Mouse (Mus musculus): ENCODE results near the gene Catsper2. TPM values are rescaled to one million over a fixed set of nuclear protein-coding genes. Genes with fewer than 3 reads are reported as not detected.

The Catsper2 gene
- polyA plus RNA-seq, 1 experiment from 2014 or later, result 3.4 TPM

DNA sequence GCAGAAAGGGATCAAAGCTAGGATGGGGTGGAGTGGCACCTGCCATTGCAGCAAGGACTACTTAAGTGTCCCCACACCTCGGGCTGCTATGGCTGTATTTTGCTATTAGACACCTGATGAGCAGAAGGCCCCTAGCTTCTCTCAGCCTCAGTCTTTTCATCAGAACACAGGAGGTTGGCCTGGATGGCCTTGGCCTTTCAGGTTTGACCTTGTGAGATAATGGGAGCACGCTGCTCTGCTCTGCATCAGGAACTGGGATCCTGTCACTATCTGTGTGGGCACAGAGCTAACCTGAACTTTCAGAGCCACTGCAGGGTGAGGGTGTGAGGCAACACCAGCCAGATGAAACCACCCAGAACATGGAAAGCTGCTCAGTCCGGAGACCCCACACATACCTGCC is 41.3 kb downstream of the Catsper2 start:
- WGBS, result 55% methylated on average over 3 of the region's 3 CpGs
- Histone ChIP-seq H3K36me3 (ENCODE audit: control insufficient read depth, insufficient read depth) (no peaks in the 10 kb centered on the region), H3K27ac (ENCODE audit: low read length) (no peak overlapping the region), H3K4me1 (ENCODE audit: control insufficient read depth, insufficient read depth, low read length) (no peaks in the 10 kb centered on the region), H3K9ac (ENCODE audit: low read length) (no peak overlapping the region), H3K27me3 (ENCODE audit: control insufficient read depth, insufficient read depth, low read length) (no peaks in the 10 kb centered on the region), H3K9me3 (replicated peaks; ENCODE audit: control insufficient read depth, low read length) (no peaks in the 10 kb centered on the region), H3K4me3 (ENCODE audit: low read length) (no peak overlapping the region), H3K4me2 (ENCODE audit: low read depth, low read length) (no peak overlapping the region)
- ATAC-seq (replicated peaks; ENCODE audit: extremely low read depth, insufficient read depth, low FRiP score), result no peak

DNA sequence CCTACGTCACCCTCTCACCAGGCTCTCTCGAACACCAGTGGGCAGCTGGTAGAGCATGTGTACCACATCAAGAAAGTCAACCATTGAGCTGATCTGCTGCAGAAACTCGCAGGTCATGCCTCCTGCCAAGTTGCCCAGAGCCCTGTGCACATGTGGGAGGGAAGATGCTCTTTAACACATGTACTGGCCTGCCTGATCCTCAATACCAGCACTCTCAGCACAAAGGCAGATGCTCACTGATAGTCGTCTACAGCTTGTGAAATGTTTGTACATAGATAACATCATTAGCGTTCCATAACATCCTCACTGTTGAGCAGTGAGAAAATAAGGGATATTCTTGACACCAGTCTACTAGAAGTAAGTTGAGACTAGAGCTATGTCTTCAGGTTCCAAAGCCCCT is 42.7 kb downstream of the Catsper2 start:
- H3K9ac ChIP-seq (ENCODE audit: low read length), result no peak overlapping the region
- H3K36me3 ChIP-seq (ENCODE audit: control insufficient read depth, insufficient read depth), result no peaks in the 10 kb centered on the region
- no peaks in the 10 kb centered on the region for H3K9me3 ChIP-seq (replicated peaks; ENCODE audit: control insufficient read depth, low read length)
- 81% methylated on average over 5 of the region's 5 CpGs for WGBS
- H3K4me3 ChIP-seq (ENCODE audit: low read length), result no peak overlapping the region
- ATAC-seq (replicated peaks; ENCODE audit: extremely low read depth, insufficient read depth, low FRiP score), result no peak
- no peaks in the 10 kb centered on the region for H3K27me3 ChIP-seq (ENCODE audit: control insufficient read depth, insufficient read depth, low read length)
- no peak overlapping the region for H3K4me2 ChIP-seq (ENCODE audit: low read depth, low read length)
- H3K27ac ChIP-seq (ENCODE audit: low read length), result no peak overlapping the region
- no peaks in the 10 kb centered on the region for H3K4me1 ChIP-seq (ENCODE audit: control insufficient read depth, insufficient read depth, low read length)

DNA sequence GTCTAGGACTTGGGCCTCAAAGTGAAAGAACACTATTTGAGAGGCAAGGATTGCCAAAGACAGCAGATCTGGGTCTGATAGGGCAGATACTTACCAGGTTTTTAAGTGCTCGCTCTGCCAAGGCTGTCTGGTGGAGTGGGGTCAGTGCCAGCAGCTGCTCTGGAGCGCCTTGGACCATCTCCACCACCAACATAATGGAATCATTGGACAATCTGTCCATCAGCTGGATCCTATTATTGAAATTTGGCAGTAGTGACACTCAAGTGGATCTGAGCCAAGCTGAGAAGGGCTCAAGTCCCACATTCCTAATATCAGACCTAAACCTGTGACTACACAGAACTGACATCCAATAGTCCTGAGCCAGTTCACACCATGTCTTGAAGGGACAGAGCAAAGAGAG is 44.8 kb downstream of the Catsper2 start:
- no peak for ATAC-seq (replicated peaks; ENCODE audit: extremely low read depth, insufficient read depth, low FRiP score)

DNA sequence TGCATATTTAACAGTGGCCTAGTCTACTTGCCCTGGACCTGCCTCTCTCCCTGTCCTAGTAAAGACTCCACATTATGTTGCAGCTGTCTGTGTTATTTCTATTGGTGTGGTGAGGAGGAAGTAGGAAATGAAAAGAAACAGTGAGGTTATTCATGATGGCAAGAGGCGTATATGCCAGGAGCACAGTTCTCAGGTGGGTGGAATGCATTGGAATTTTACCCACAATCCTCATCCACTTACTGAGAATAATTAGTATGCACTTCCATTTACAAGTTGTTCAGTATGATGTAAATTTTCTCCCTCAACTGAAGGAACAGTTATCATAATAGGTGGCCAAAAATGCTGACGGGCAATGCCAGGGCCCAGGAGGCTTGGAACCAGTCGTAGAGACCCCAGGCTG is 49.9 kb downstream of the Catsper2 start:
- Histone ChIP-seq H3K4me3 (ENCODE audit: low read length) (no peak overlapping the region), H3K27me3 (ENCODE audit: control insufficient read depth, insufficient read depth, low read length) (peaks cover 12% of the 10 kb centered on the region), H3K9me3 (replicated peaks; ENCODE audit: control insufficient read depth, low read length) (no peaks in the 10 kb centered on the region), H3K36me3 (ENCODE audit: control insufficient read depth, insufficient read depth) (no peaks in the 10 kb centered on the region), H3K9ac (ENCODE audit: low read length) (no peak overlapping the region), H3K4me1 (ENCODE audit: control insufficient read depth, insufficient read depth, low read length) (no peaks in the 10 kb centered on the region), H3K4me2 (ENCODE audit: low read depth, low read length) (no peak overlapping the region), H3K27ac (ENCODE audit: low read length) (no peak overlapping the region)
- ATAC-seq (replicated peaks; ENCODE audit: extremely low read depth, insufficient read depth, low FRiP score), result no peak
- WGBS, result 77% methylated on average over 3 of the region's 3 CpGs

More for the DNA sequence above, 44.8 kb downstream of the Catsper2 start:
- no peak overlapping the region for H3K9ac ChIP-seq (ENCODE audit: low read length)
- H3K4me2 ChIP-seq (ENCODE audit: low read depth, low read length), result no peak overlapping the region
- no peak overlapping the region for H3K4me3 ChIP-seq (ENCODE audit: low read length)
- no peaks in the 10 kb centered on the region for H3K36me3 ChIP-seq (ENCODE audit: control insufficient read depth, insufficient read depth)
- 80% methylated on average over 2 of the region's 2 CpGs for WGBS
- no peaks in the 10 kb centered on the region for H3K4me1 ChIP-seq (ENCODE audit: control insufficient read depth, insufficient read depth, low read length)
- H3K27ac ChIP-seq (ENCODE audit: low read length), result no peak overlapping the region
- H3K9me3 ChIP-seq (replicated peaks; ENCODE audit: control insufficient read depth, low read length), result no peaks in the 10 kb centered on the region
- H3K27me3 ChIP-seq (ENCODE audit: control insufficient read depth, insufficient read depth, low read length), result no peaks in the 10 kb centered on the region

DNA sequence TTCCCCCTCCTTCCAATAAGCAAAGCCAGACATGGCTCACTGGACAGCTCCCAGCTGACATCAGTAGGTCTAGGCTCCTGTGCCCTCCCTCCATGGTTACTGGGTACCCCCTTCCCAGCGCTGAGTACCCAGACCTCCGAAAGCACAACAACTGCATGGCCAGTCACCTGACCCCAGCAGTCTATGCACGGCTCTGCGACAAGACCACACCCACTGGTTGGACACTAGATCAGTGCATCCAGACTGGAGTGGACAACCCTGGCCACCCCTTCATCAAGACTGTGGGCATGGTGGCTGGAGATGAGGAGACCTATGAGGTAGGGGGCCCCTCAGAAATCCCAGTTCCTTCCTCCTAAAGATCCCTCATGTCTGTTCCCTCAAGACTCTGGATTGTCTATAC is 54.1 kb downstream of the Catsper2 start:
- WGBS, result 56% methylated on average over 4 of the region's 4 CpGs
- peaks cover 30% of the 10 kb centered on the region for H3K27me3 ChIP-seq (ENCODE audit: control insufficient read depth, insufficient read depth, low read length)
- H3K4me2 ChIP-seq (ENCODE audit: low read depth, low read length), result no peak overlapping the region
- ATAC-seq (replicated peaks; ENCODE audit: extremely low read depth, insufficient read depth, low FRiP score), result no peak
- no peak overlapping the region for H3K4me3 ChIP-seq (ENCODE audit: low read length)
- no peaks in the 10 kb centered on the region for H3K36me3 ChIP-seq (ENCODE audit: control insufficient read depth, insufficient read depth)
- H3K9me3 ChIP-seq (replicated peaks; ENCODE audit: control insufficient read depth, low read length), result no peaks in the 10 kb centered on the region
- H3K27ac ChIP-seq (ENCODE audit: low read length), result no peak overlapping the region
- H3K4me1 ChIP-seq (ENCODE audit: control insufficient read depth, insufficient read depth, low read length), result peaks cover 4% of the 10 kb centered on the region
- H3K9ac ChIP-seq (ENCODE audit: low read length), result no peak overlapping the region

DNA sequence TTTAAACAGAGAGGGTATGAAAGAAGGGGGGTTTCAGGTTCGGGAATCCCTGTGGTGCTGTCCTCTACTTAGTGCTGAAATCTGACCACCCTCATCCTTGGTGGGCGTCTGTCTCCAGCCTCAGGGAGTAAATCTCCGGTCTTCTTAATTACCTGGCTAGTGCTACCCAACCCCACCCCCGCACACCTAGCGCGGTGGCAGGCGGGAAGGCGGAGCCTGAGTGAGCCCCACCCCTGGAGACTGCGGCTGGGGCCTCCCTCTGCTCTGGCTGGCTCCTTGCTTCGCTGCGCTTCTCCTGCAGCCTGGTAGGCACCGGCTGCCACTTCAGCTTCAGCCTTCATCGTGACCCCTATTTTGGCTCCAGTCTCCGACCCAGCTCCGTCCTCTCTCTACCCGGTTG is 55.2 kb downstream of the Catsper2 start:
- H3K9me3 ChIP-seq (replicated peaks; ENCODE audit: control insufficient read depth, low read length), result no peaks in the 10 kb centered on the region
- H3K4me2 ChIP-seq (ENCODE audit: low read depth, low read length), result peak overlapping the region; percentile 6; the same call in 1 of the 2 replicates
- H3K27ac ChIP-seq (ENCODE audit: low read length), result no peak overlapping the region
- WGBS, result 1% methylated on average over 16 of the region's 16 CpGs
- H3K9ac ChIP-seq (ENCODE audit: low read length), result no peak overlapping the region
- H3K27me3 ChIP-seq (ENCODE audit: control insufficient read depth, insufficient read depth, low read length), result peaks cover 30% of the 10 kb centered on the region
- H3K4me3 ChIP-seq (ENCODE audit: low read length), result no peak overlapping the region
- no peaks in the 10 kb centered on the region for H3K36me3 ChIP-seq (ENCODE audit: control insufficient read depth, insufficient read depth)
- H3K4me1 ChIP-seq (ENCODE audit: control insufficient read depth, insufficient read depth, low read length), result peaks cover 9% of the 10 kb centered on the region
- no peak for ATAC-seq (replicated peaks; ENCODE audit: extremely low read depth, insufficient read depth, low FRiP score)

DNA sequence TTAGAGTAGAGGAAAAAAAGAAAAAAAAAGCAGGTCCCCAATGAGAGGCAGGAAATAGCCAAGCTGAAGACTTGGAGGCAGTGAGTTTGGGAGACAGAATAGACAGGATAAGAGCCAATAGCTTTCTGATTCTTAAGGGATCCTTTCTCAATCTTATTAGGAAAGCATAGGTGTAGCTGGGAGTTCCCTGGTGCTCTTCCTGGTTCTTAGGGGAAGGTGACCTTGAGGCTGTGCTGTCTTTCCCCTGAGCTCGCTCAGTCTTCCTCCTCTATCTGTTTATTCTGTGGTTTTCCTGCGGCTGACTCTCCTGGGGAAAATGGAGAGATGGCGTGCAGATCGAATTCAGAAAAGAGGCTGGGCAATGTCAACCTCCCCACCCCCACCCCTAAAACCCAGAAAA is 55.6 kb downstream of the Catsper2 start:
- WGBS, result 3% methylated on average over 4 of the region's 4 CpGs
- no peak overlapping the region for H3K27ac ChIP-seq (ENCODE audit: low read length)
- H3K9ac ChIP-seq (ENCODE audit: low read length), result no peak overlapping the region
- no peak for ATAC-seq (replicated peaks; ENCODE audit: extremely low read depth, insufficient read depth, low FRiP score)
- peaks cover 13% of the 10 kb centered on the region for H3K4me1 ChIP-seq (ENCODE audit: control insufficient read depth, insufficient read depth, low read length)
- no peak overlapping the region for H3K4me3 ChIP-seq (ENCODE audit: low read length)
- peaks cover 30% of the 10 kb centered on the region for H3K27me3 ChIP-seq (ENCODE audit: control insufficient read depth, insufficient read depth, low read length)
- H3K9me3 ChIP-seq (replicated peaks; ENCODE audit: control insufficient read depth, low read length), result no peaks in the 10 kb centered on the region
- H3K4me2 ChIP-seq (ENCODE audit: low read depth, low read length), result peak overlapping the region; percentile 6; the same call in 1 of the 2 replicates
- no peaks in the 10 kb centered on the region for H3K36me3 ChIP-seq (ENCODE audit: control insufficient read depth, insufficient read depth)

DNA sequence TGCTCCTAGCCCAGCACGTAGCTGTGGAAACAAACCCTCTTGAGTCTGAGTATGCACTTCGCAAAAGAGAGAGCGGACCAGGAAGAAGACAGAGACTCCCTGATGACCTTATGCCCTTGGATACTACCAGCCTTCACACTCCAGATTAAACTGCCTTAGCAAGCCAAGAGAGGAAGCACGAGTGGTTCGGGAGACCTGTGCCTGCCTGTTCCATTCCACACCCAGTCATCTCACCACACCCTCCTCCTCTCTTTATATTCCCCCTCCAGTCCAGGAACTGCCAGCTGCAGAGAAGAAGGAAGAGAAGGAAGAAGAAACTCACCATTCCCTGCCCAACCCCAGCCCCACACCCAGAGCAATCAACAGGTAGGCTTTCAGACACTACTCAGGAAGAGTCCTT is 56.1 kb downstream of the Catsper2 start, which contains the start of gene Ckmt1:
Ckmt1 (plus strand) TSS at position 221 of the 400 bp plus-strand sequence.
- Histone ChIP-seq H3K4me3 (ENCODE audit: low read length) (no peak within 1 kb of the TSS), H3K4me2 (ENCODE audit: low read depth, low read length) (peak within 1 kb of the TSS; percentile 6; the same call in 1 of the 2 replicates), H3K27ac (ENCODE audit: low read length) (no peak within 1 kb of the TSS), H3K27me3 (ENCODE audit: control insufficient read depth, insufficient read depth, low read length) (peaks cover 30% of the 10 kb centered on the region), H3K36me3 (ENCODE audit: control insufficient read depth, insufficient read depth) (no peaks in the 10 kb centered on the region), H3K4me1 (ENCODE audit: control insufficient read depth, insufficient read depth, low read length) (peaks cover 13% of the 10 kb centered on the region), H3K9me3 (replicated peaks; ENCODE audit: control insufficient read depth, low read length) (no peaks in the 10 kb centered on the region), H3K9ac (ENCODE audit: low read length) (no peak within 1 kb of the TSS)
- no peak for ATAC-seq (replicated peaks; ENCODE audit: extremely low read depth, insufficient read depth, low FRiP score)
- 39% methylated on average over 5 of the region's 5 CpGs for WGBS

DNA sequence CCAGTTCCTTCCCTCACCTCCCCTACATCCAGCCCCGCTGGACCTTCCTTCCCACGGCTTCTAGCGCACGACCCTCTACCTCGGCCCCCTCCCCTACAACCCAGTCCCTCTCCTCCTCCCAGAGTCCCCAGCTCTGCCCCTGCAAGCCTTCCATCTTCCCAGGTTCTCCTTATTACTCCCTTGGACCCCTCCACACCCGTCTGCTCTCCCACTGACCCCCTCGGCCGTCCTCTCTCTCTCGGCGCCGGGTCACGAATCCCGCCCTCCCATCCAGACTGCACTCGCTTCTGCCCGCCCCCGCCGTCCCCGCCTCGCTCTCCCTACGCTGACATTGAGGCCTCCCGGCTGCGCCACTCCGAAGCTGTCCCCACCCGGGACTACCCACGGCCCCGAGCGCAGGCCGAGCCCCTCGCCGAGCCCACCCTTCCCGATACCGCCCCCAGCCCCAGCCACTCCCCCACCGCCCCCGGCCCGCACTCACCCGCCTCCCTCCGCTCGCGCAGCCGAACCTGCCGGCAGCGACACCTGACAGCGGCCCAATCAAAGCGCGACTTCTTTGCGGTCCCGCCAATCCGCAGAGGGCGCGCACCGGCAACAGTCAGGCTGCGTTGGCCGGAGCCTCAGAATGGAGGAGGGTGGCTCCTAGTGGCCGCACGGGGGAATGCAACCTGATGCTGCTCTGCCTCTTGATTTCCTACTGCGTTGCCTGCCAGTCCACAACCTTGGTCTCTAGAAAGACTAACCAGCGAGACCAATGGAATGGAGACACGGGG is 58.6 kb downstream of the Catsper2 start, which contains the start of gene Ppip5k1:
Ppip5k1 (minus strand) TSS at position 577 of the 773 bp plus-strand sequence.
- Histone ChIP-seq H3K9ac (ENCODE audit: low read length) (peak within 1 kb of the TSS; percentile 87), H3K27me3 (ENCODE audit: control insufficient read depth, insufficient read depth, low read length) (peaks cover 30% of the 10 kb centered on the region), H3K4me1 (ENCODE audit: control insufficient read depth, insufficient read depth, low read length) (peaks cover 13% of the 10 kb centered on the region), H3K36me3 (ENCODE audit: control insufficient read depth, insufficient read depth) (no peaks in the 10 kb centered on the region), H3K27ac (ENCODE audit: low read length) (peak within 1 kb of the TSS; percentile 41; the same call in 1 of the 2 replicates), H3K4me3 (ENCODE audit: low read length) (peak within 1 kb of the TSS; percentile 75), H3K9me3 (replicated peaks; ENCODE audit: control insufficient read depth, low read length) (no peaks in the 10 kb centered on the region), H3K4me2 (ENCODE audit: low read depth, low read length) (peak within 1 kb of the TSS; percentile 98)
- WGBS, result under 1% methylated on average over 57 of the region's 58 CpGs
- peak; percentile 95 for ATAC-seq (replicated peaks; ENCODE audit: extremely low read depth, insufficient read depth, low FRiP score)
